Mouse (Mus musculus) small intestine, adult 2 months (tissue): ENCODE results near the gene Pex11a. TPM values are rescaled to one million over a fixed set of nuclear protein-coding genes. Genes with fewer than 3 reads are reported as not detected.

ENCODE experiments used
- H3K27ac ChIP-seq: fragments of 200-500 bp; 2 replicates; pipeline ENCODE4 v1.5.1; 2012; ENCODE audit warnings: low read depth, low read length, control low read depth, inconsistent platforms; ENCODE audit not compliant: insufficient read depth
- H3K27me3 ChIP-seq: fragments of 200-500 bp; 2 replicates; pipeline ENCODE4 v1.6.1; 2012; ENCODE audit warnings: mild to moderate bottlenecking, moderate library complexity, low read length, inconsistent platforms; ENCODE audit not compliant: control insufficient read depth, insufficient read depth
- H3K36me3 ChIP-seq: fragments of 200-500 bp; 2 replicates; pipeline ENCODE4 v1.6.1; 2012; ENCODE audit warnings: mild to moderate bottlenecking, low read length, control low read depth, inconsistent platforms; ENCODE audit not compliant: control insufficient read depth, insufficient read depth
- H3K4me1 ChIP-seq: fragments of 200-500 bp; 2 replicates; pipeline ENCODE4 v1.6.1; 2012; ENCODE audit warnings: low read length, inconsistent platforms, mixed read lengths; ENCODE audit not compliant: control insufficient read depth, insufficient read depth, insufficient read length
- H3K4me3 ChIP-seq: fragments of 200-500 bp; 2 replicates; pipeline ENCODE4 v1.5.1; 2012; ENCODE audit warnings: low read depth, mild to moderate bottlenecking, control low read depth, inconsistent platforms, low read length, moderate library complexity
- CTCF ChIP-seq: fragments of 200-500 bp; IDR thresholded peaks from 2 replicates; pipeline ENCODE4 v1.5.1; 2012; ENCODE audit warnings: low read depth, mild to moderate bottlenecking, control low read depth, inconsistent platforms, low read length, moderate library complexity, mixed read lengths; ENCODE audit not compliant: insufficient replicate concordance, insufficient read length; ENCODE audit errors: extremely low read depth
- POLR2A ChIP-seq: fragments of 200-500 bp; IDR thresholded peaks from 2 replicates; pipeline ENCODE4 v1.6.1; 2012; ENCODE audit warnings: low read depth, mild to moderate bottlenecking, control low read depth, inconsistent platforms, low read length, moderate library complexity
- WGBS: fragments of 180-500 bp; shearing (Covaris S2); methylation state at CpG from one replicate; pipeline ENCODE4 v1.1.7; 2018; 5-methylcytosine and 5-hydroxymethylcytosine counted together
- polyA plus RNA-seq: library from polyadenylated mRNA; depleted of rRNA; stranded (reverse); fragments of >200 nt; gene quantifications from 2 replicates; pipeline ENCODE4 v1.2.3, GENCODE M21; 2012; rRNA removed

Gene Pex11a
- polyA plus RNA-seq, 1 experiment = 17.9 TPM

- peaks cover 5% of the 10 kb centered on the region; the same call in 1 of the 2 replicates for H3K36me3 ChIP-seq
- no peak overlapping the region for H3K4me3 ChIP-seq
- no peaks in the 10 kb centered on the region for H3K4me1 ChIP-seq
- TF ChIP-seq POLR2A = no peak
- no peak for TF ChIP-seq CTCF
- no peak overlapping the region for H3K27ac ChIP-seq
- no peaks in the 10 kb centered on the region for H3K27me3 ChIP-seq
- 80% methylated on average over 16 of the region's 16 CpGs for WGBS
Observed at GRCm38 (mm10) chr7:79702755-79703154, 40.2 kb downstream of the Pex11a start.

- Histone ChIP-seq H3K4me1 (no peaks in the 10 kb centered on the region), H3K27ac (no peak overlapping the region), H3K4me3 (no peak overlapping the region), H3K27me3 (no peaks in the 10 kb centered on the region), H3K36me3 (peaks cover 26% of the 10 kb centered on the region)
- no peak for TF ChIP-seq CTCF
- TF ChIP-seq POLR2A = no peak
- WGBS = 78% methylated on average over 8 of the region's 8 CpGs
Observed at GRCm38 (mm10) chr7:79696495-79696894, 46.4 kb downstream of the Pex11a start.

Other genes with a start within 250 kb of the Pex11a start
- gene Rhcg, start 125.5 kb downstream of the Pex11a start, polyA plus RNA-seq = not detected in 2 replicates
- gene Ticrr, start 82.9 kb downstream of the Pex11a start, polyA plus RNA-seq = 0.85 and 1.1 TPM in 2 replicates
- 0.39 and 0.86 TPM in 2 replicates for gene Kif7, start 27.4 kb downstream of the Pex11a start, polyA plus RNA-seq
- 1.5 and 4.5 TPM in 2 replicates for gene Plin1, start 10.2 kb downstream of the Pex11a start, polyA plus RNA-seq
- gene Wdr93, start within 50 bp of the Pex11a start, polyA plus RNA-seq = 0.06 and 0.08 TPM in 2 replicates
- gene Mesp1, start 50.7 kb upstream of the Pex11a start, polyA plus RNA-seq = 0.28 and 1.2 TPM in 2 replicates
- 0.33 TPM in 2 replicates for gene Mesp2, start 67.6 kb upstream of the Pex11a start, polyA plus RNA-seq
- gene Anpep, start 117.9 kb upstream of the Pex11a start, polyA plus RNA-seq = 1,432 and 7,549 TPM in 2 replicates
- 5.2 and 10.4 TPM in 2 replicates for gene Ap3s2, start 177.5 kb upstream of the Pex11a start, polyA plus RNA-seq
- 21.3 and 23.2 TPM in 2 replicates for gene Arpin, start 192.2 kb upstream of the Pex11a start, polyA plus RNA-seq